Mouse (Mus musculus) E14TG2a.4 (cell line): ENCODE measurements around the gene Nt5c2.

Experiments used
- CTCF ChIP-seq: conservative IDR thresholded peaks from 2 replicates; pipeline ENCODE4 v1.5.1; 2014; ENCODE audit warnings: low read length
- NANOG ChIP-seq: IDR thresholded peaks from 2 replicates; pipeline ENCODE4 v1.6.1; 2014; ENCODE audit warnings: borderline replicate concordance, low read length, mixed read lengths
- POU5F1 ChIP-seq: IDR thresholded peaks from 2 replicates; pipeline ENCODE4 v1.6.1; 2014; ENCODE audit warnings: low read length, borderline replicate concordance

DNA sequence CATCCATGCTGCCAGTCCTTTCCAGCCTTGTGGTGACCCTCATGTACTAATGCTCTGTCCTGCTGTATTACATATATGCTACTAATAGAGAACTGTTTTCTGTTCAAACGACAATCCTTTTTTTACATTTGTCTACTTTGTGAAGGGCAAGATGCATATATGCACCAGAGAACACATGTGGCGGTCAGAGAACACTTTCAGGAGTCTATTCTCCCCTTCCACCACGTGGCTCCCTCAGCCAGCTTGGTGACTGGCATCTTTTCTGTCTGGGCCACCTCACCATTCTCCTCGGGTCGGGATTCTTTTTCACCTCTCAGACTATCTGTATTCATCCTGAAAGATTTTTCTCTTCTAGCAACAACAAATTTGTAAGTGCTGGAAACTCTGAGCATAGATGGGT is 9.1 kb downstream of the Nt5c2 start:
- TF ChIP-seq CTCF (no peak), POU5F1 (no peak), NANOG (no peak)
